Mouse (Mus musculus): ENCODE data around the gene Asb8.

DNA sequence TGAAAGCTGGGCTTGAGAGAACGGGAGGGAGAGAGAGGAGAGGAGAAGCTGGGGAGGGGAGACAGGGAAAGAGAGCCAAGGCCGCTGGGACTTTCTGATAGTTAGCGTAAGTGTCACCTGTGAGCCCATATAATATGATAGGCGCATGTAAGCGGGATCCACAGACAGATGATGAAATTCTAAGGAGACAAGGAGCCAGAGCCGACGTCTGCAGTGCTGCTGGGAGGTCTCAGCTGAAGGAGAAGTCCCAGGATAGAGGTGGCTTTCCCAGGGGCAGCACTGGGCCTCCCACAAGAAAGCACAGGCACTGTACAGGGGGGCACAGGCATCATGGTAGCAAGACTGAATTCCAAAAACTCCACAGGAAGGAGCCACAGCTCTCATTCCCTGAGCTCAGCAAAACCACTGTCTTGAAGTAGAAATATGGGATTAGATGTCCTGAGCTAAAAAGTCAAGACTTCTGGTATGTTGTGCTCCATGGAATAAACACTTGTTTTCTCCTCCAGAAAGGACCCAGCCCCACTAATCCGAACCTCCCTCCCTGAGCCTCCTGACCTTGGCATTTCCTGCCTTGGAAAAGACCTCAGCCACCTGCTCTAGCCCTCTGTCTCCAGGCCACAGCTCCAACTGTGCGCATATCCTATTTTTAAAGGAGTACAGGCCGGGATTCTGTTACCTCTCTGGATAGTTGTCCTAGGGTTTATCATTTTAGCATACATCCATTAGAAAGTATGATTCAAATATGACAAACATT is 51.1 kb downstream of the Asb8 start:
- TF ChIP-seq CTCF (IDR thresholded peaks at IDR 0.05): no peak
- no peak for TF ChIP-seq EP300 (IDR thresholded peaks at IDR 0.05)
